Mouse (Mus musculus) left cerebral cortex, postnatal 25 days (tissue): ENCODE data around the gene Abca9. TPM values are rescaled to one million over a fixed set of nuclear protein-coding genes. Genes with fewer than 3 reads are reported as not detected.
A peak's percentile ranks its signal among the peaks of the same experiment; 100 is the strongest.

Experiments
- DNase-seq, 2 experiments: peaks; one replicate each; pipeline ENCODE4 v3.0.0; 2022; ENCODE audit warnings: low spot score in 2 of 2, mixed read lengths in 1 of 2
- intact Hi-C: fragments of 180-260 bp; cut with DNase I; formaldehyde crosslinking; loops from one replicate; pipeline ENCODE4 v1.15.1; 2025
- total RNA-seq, 2 experiments: library from RNA; stranded (reverse); gene quantifications; 2 replicates each; pipeline ENCODE4 v1.2.3; 2021

The Abca9 gene
- 1 to 10 TPM; 7.2 to 7.9 TPM for total RNA-seq

- DNase-seq, result peak; percentile 42 to 75
- intact Hi-C loops, result no loop called here
These were observed at the start of gene Abca9 for GRCm38 (mm10) chr11:110167459-110168251. Gene Abca9 (minus strand): TSS chr11:110168196.

- intact Hi-C loops, result no loop called here
- DNase-seq, result no peak
These were observed 49.1 kb upstream of the Abca9 start for GRCm38 (mm10) chr11:110217118-110217517.

- DNase-seq, result no peak
- intact Hi-C loops, result no loop called here
These were observed 35.9 kb upstream of the Abca9 start for GRCm38 (mm10) chr11:110203930-110204329.

- intact Hi-C loops, result no loop called here
- no peak for DNase-seq
These were observed 30.9 kb upstream of the Abca9 start for GRCm38 (mm10) chr11:110198882-110199281.

GRCm38 (mm10) chr11:110196561-110197306 lies 28.7 kb upstream of the Abca9 start:
- intact Hi-C loops, result no loop called here
- DNase-seq, result no peak

- peak; percentile 11 to 49 for DNase-seq
- intact Hi-C loops, result no loop called here
These were observed 27.3 kb upstream of the Abca9 start for GRCm38 (mm10) chr11:110195310-110195709.

GRCm38 (mm10) chr11:110171212-110171611 lies 3.2 kb upstream of the Abca9 start:
- intact Hi-C loops, result no loop called here
- DNase-seq, result no peak

GRCm38 (mm10) chr11:110165822-110166221 lies 2.2 kb downstream of the Abca9 start:
- DNase-seq, result peak in 1 of 2 experiments; percentile 7
- intact Hi-C loops, result no loop called here

- intact Hi-C loops, result no loop called here
- DNase-seq, result no peak
These were observed 2.6 kb downstream of the Abca9 start for GRCm38 (mm10) chr11:110165409-110165808.

GRCm38 (mm10) chr11:110157059-110157458 lies 10.9 kb downstream of the Abca9 start:
- DNase-seq, result no peak
- intact Hi-C loops, result no loop called here

- peak; percentile 48 to 72 for DNase-seq
- intact Hi-C loops, result no loop called here
These were observed 12.0 kb downstream of the Abca9 start for GRCm38 (mm10) chr11:110155985-110156384.

GRCm38 (mm10) chr11:110147640-110148039 lies 20.4 kb downstream of the Abca9 start:
- DNase-seq, result no peak
- intact Hi-C loops, result no loop called here

- DNase-seq, result no peak
- intact Hi-C loops, result no loop called here
These were observed 22.6 kb downstream of the Abca9 start for GRCm38 (mm10) chr11:110145421-110145820.

- intact Hi-C loops, result no loop called here
- no peak for DNase-seq
These were observed 37.2 kb downstream of the Abca9 start for GRCm38 (mm10) chr11:110130760-110131159.

- intact Hi-C loops, result loop anchor here (5.0 kb wide), 2 partner anchors 219 to 239 kb away; no protein-coding TSS in a partner anchor
- peak in 1 of 2 experiments; percentile 3 for DNase-seq
These were observed 56.9 kb downstream of the Abca9 start for GRCm38 (mm10) chr11:110111137-110111536.

- intact Hi-C loops, result no loop called here
- no peak for DNase-seq
These were observed 66.6 kb downstream of the Abca9 start for GRCm38 (mm10) chr11:110101437-110101836.

GRCm38 (mm10) chr11:110098901-110099300 lies 69.1 kb downstream of the Abca9 start:
- no peak for DNase-seq
- intact Hi-C loops, result no loop called here

GRCm38 (mm10) chr11:110097465-110097864 lies 70.5 kb downstream of the Abca9 start:
- DNase-seq, result no peak
- intact Hi-C loops, result no loop called here

- intact Hi-C loops, result no loop called here
These were observed 72.1 kb downstream of the Abca9 start, which contains the start of gene Abca8a for GRCm38 (mm10) chr11:110095858-110096257. Gene Abca8a (minus strand): TSS chr11:110095978.

GRCm38 (mm10) chr11:110094846-110095380 lies 73.1 kb downstream of the Abca9 start:
- no peak for DNase-seq
- intact Hi-C loops, result no loop called here

More at GRCm38 (mm10) chr11:110095858-110096257, 72.1 kb downstream of the Abca9 start, which contains the start of gene Abca8a:
- DNase-seq, result peak in 1 of 2 experiments; percentile 9
